Mouse (Mus musculus) urinary bladder, postnatal 14 days (tissue): ENCODE results near the gene Gm3453.
"Not testable (repeated sequence)": the region's sequence is repeated elsewhere in the genome, so short reads cannot be mapped to it uniquely, and the experiment has no call there.

Experiments
- DNase-seq: peaks from one replicate; pipeline ENCODE4 v3.0.0; 2021; ENCODE audit warnings: low spot score

The Gm3453 gene

DNA sequence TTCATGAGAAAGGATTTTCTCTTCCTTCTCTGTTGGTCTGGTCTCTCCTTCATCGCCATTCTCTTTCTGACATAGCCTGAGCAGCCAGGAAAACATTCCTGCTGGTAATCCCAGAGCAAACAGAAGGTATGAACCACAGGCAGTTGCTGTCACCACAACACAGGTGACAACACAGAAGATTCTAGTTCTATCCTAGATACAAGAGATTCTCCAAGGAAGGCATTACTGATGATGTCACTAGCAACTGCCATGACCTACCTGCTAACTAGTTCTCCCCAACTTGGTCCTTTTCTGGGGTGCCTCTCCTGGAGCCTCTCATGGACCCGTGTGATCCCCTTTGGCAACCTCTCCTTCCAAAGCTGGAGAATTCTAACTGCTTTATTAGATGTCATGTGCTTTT is at the start of gene Gm3453:
Gene Gm3453, minus strand, starts transcription at position 101 of the 400 bp plus-strand sequence.
- DNase-seq = not testable (repeated sequence)

DNA sequence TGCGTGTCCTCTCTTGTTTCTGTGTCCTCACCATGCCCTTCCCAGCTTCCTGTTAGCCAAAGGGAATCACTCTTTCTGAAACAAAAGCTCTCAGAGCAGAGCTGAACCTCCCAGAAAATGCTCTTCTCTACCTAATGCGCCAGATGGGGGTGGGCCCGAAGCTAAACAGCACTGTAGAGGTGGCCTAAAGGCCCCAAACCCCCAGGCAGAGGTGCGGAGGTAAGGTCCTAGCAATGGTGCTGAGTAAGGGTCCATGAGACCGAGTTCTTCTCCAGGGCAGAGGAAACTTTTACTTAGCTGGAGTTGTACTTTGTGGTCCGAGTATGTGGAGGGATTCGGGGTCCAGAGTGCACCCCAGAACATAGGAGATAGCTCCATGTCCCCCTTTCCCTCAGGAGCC is 8.2 kb upstream of the Gm3453 start:
- peak; percentile 4 for DNase-seq

DNA sequence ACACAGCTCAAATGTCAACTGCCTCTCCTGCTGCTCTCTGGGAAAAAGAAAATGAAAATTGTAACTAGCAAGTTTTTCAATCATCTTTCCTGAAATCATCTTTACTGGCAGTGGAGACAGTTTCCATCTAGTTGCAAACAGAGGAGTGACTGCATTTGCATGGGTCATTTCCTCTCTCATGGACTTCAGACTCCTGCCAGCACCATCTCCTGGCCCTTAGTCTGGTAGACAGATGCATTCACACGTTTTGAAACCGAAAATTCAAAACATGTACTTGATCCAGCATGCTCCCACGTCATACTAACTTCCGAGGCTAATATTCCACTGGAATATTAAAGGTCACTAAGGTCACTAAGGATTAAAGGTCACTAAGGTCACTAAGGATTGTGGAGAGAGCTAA is 16.5 kb downstream of the Gm3453 start:
- DNase-seq = not testable (repeated sequence)

DNA sequence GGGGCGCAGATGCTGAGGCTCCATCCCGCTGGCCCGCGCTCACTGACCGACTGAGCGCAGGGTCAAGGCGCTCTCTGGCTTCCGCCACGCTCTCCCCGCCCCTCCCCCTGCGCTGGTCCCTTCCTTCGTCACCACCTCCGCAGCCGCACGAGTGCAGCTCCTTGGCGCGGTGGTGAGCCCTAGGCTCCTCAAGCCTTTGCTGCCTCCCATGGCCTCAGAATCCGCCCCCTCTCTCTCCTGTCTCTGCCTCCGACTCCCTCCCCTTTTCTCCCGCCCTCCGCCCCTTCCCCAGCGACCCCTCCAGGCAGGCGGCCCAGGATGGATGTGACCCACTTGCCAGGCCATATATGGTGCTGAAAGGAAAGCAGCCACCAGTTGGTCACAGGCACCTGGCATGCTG is 17.3 kb downstream of the Gm3453 start, which contains the start of gene Gm3248:
Gene Gm3248, minus strand, starts transcription at position 111 of the 400 bp plus-strand sequence.
- DNase-seq = peak; percentile 21

DNA sequence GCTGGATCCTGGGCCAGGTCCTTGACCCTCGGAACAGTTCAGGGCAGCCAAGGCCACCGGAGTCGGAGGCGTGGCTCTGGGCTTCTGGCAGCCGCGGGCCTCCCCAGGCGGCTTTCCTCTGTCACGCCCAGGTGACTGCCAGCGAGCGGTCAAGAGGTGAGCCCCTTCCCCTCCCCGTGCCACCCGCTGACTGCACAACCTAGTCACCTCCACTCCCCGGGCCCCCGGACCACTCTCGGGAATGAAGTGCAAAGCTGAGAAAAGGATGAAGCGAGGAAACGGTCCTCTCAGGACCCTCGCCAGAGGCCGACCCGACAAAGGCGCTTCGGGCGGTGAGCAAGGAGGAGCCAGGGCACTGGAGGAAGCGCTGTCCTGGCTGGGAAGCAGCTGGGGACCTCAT is 17.8 kb downstream of the Gm3453 start:
- DNase-seq = peak; percentile 2

DNA sequence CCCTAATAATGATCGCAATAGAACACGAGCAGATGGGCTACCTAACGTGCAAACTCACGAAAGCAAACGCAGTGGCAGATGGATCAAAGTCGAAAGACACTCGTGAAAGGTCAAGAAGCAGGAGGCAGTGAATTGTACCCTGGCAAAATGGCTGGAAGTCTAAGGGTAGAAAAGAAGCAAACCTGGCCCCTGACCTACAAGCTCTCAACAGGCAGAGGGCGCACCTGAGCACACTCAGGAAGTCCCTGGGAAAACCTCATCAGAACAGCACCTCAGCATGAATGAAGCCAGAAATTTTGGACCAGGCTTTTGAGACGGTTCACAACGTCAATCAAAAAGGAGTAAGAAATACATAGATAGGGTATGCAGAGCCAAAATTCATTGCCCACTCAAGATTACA is 18.5 kb downstream of the Gm3453 start:
- peak; percentile 3 for DNase-seq

DNA sequence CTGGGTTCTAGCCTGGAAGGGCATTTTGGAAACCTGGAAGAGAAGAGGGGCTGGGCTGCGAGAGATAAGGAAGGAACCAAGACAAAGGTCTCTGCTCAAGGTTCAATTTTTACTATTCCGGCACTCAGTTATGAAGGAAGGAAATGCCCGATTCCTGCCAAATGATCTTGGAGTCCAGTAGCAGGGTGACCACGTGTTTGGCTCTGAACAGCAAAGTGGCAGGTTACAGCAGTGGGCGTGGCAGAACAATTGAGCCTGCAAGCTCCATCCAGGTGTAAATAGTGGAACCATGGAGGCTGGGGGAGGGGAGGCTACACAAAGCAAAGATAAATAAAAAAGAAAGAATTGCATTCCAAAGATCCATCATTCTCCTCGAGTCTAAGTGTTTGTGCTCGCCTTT is 55.7 kb downstream of the Gm3453 start:
- not testable (repeated sequence) for DNase-seq
